Mouse (Mus musculus) layer of hippocampus, postnatal 25 days (tissue): ENCODE measurements around the gene Zfp768. TPM values are rescaled to one million over a fixed set of nuclear protein-coding genes. Genes with fewer than 3 reads are reported as not detected.
A peak's percentile ranks its signal among the peaks of the same experiment; 100 is the strongest.
"Not testable (repeated sequence)": the region's sequence is repeated elsewhere in the genome, so short reads cannot be mapped to it uniquely, and the experiment has no call there.

Experiments used
- DNase-seq, 2 experiments: peaks; one replicate each; pipeline ENCODE4 v3.0.0; 2022; ENCODE audit warnings: mixed read lengths in 2 of 2, low spot score in 1 of 2; ENCODE audit errors: extremely low spot score in 1 of 2
- total RNA-seq, 2 experiments: library from RNA; stranded (reverse); gene quantifications; 2 replicates each; pipeline ENCODE4 v1.2.3; 2021

The Zfp768 gene
- 10 to 100 TPM; 11.5 to 11.8 TPM for total RNA-seq

- DNase-seq: peak; percentile 90 to 92
Observed at GRCm38 (mm10) chr7:127345512-127346325, at the start of gene Zfp768. Zfp768 (minus strand) TSS chr7:127345589.

- DNase-seq: no peak
Observed at GRCm38 (mm10) chr7:127393944-127394333, 48.5 kb upstream of the Zfp768 start.

- DNase-seq: peak; percentile 81 to 91
Observed at GRCm38 (mm10) chr7:127393157-127393943, 48.0 kb upstream of the Zfp768 start, which contains the start of gene E430018J23Rik. E430018J23Rik (minus strand) TSS chr7:127393629.

- no peak for DNase-seq
Observed at GRCm38 (mm10) chr7:127392251-127392824, 46.9 kb upstream of the Zfp768 start.

- no peak for DNase-seq
Observed at GRCm38 (mm10) chr7:127391538-127391937, 46.1 kb upstream of the Zfp768 start.

- DNase-seq: no peak
Observed at GRCm38 (mm10) chr7:127390306-127390705, 44.9 kb upstream of the Zfp768 start.

GRCm38 (mm10) chr7:127388201-127388600 is 42.8 kb upstream of the Zfp768 start:
- not testable (repeated sequence) for DNase-seq

GRCm38 (mm10) chr7:127386641-127387392 is 41.4 kb upstream of the Zfp768 start, which contains the start of gene 9130019O22Rik:
9130019O22Rik (minus strand) TSS chr7:127387166.
- peak; percentile 59 to 90 for DNase-seq

GRCm38 (mm10) chr7:127385560-127385959 is 40.2 kb upstream of the Zfp768 start:
- DNase-seq: not testable (repeated sequence)

GRCm38 (mm10) chr7:127378310-127378921 is 33.0 kb upstream of the Zfp768 start:
- DNase-seq: no peak

- peak; percentile 74 to 88 for DNase-seq
Observed at GRCm38 (mm10) chr7:127375271-127376245, 30.2 kb upstream of the Zfp768 start, which contains the start of gene Zfp747. Zfp747 (minus strand) TSS chr7:127376050.

GRCm38 (mm10) chr7:127371870-127372269 is 26.5 kb upstream of the Zfp768 start:
- DNase-seq: not testable (repeated sequence)

- DNase-seq: no peak
Observed at GRCm38 (mm10) chr7:127371213-127371612, 25.8 kb upstream of the Zfp768 start.

- no peak for DNase-seq
Observed at GRCm38 (mm10) chr7:127366249-127366648, 20.9 kb upstream of the Zfp768 start.

GRCm38 (mm10) chr7:127364166-127364565 is 18.8 kb upstream of the Zfp768 start:
- DNase-seq: no peak

- no peak for DNase-seq
Observed at GRCm38 (mm10) chr7:127363475-127363921, 18.1 kb upstream of the Zfp768 start.

GRCm38 (mm10) chr7:127362418-127362817 is 17.0 kb upstream of the Zfp768 start:
- not testable (repeated sequence) for DNase-seq

GRCm38 (mm10) chr7:127361449-127361848 is 16.1 kb upstream of the Zfp768 start:
- DNase-seq: no peak
